Mouse (Mus musculus) liver, postnatal 0 days (tissue): Measurements from ENCODE around the gene Grm2. TPM values are rescaled to one million over a fixed set of nuclear protein-coding genes. Genes with fewer than 3 reads are reported as not detected.
"Not testable (repeated sequence)": the region's sequence is repeated elsewhere in the genome, so short reads cannot be mapped to it uniquely, and the experiment has no call there.

Source experiments
- ATAC-seq: fragments of 200-750 bp; cut with Nextera tagmentation; 2 replicates; pipeline ENCODE4 v1.8.0; 2017; ENCODE audit warnings: mild to moderate bottlenecking, moderate library complexity
- DNase-seq: peaks from one replicate; pipeline ENCODE4 v3.0.0-alpha.2; 2016
- H3K27ac ChIP-seq: fragments of 300-500 bp; sonication (generic); 2 replicates; pipeline ENCODE4 v1.5.1; 2014; ENCODE audit warnings: antibody characterized with exemption, moderate library complexity, mild to moderate bottlenecking, low read depth
- H3K27me3 ChIP-seq: fragments of 300-500 bp; sonication (generic); 2 replicates; pipeline ENCODE4 v1.6.1; 2014; ENCODE audit warnings: low read length, control low read depth, mixed read lengths; ENCODE audit not compliant: insufficient read depth
- H3K36me3 ChIP-seq: fragments of 300-500 bp; sonication (generic); replicated peaks from 2 replicates; pipeline ENCODE4 v1.6.1; 2014; ENCODE audit warnings: mild to moderate bottlenecking, control low read depth, low read length, moderate library complexity, mixed read lengths; ENCODE audit not compliant: insufficient read depth
- H3K4me1 ChIP-seq: fragments of 300-500 bp; sonication (generic); 2 replicates; pipeline ENCODE4 v1.6.1; 2014; ENCODE audit warnings: antibody characterized with exemption, mild to moderate bottlenecking, control low read depth; ENCODE audit not compliant: insufficient read depth
- H3K4me2 ChIP-seq: fragments of 300-500 bp; sonication (generic); 2 replicates; pipeline ENCODE4 v1.6.1; 2014; ENCODE audit warnings: low read depth, mild to moderate bottlenecking, low read length, moderate library complexity, mixed read lengths
- H3K4me3 ChIP-seq: fragments of 300-500 bp; sonication (generic); 2 replicates; pipeline ENCODE4 v1.5.1; 2014; ENCODE audit warnings: low read depth, low read length
- H3K9ac ChIP-seq: fragments of 300-500 bp; sonication (generic); replicated peaks from 2 replicates; pipeline ENCODE4 v1.6.1; 2014; ENCODE audit warnings: mild to moderate bottlenecking, moderate library complexity
- H3K9me3 ChIP-seq: fragments of 300-500 bp; sonication (generic); 2 replicates; pipeline ENCODE4 v1.6.1; 2016; ENCODE audit warnings: mild to moderate bottlenecking, control low read depth, low read length, mixed read lengths
- CTCF ChIP-seq: sonication (generic); IDR thresholded peaks from 2 replicates; pipeline ENCODE4 v1.5.1; 2016; ENCODE audit warnings: antibody characterized with exemption, low read depth
- EP300 ChIP-seq: IDR thresholded peaks from 2 replicates; pipeline ENCODE4 v1.6.1; 2016; ENCODE audit warnings: antibody characterized with exemption, low read depth, mild to moderate bottlenecking
- WGBS: fragments of 180-500 bp; shearing (Covaris S2); extraction: QIAGEN DNeasy Blood & Tissue Kit; methylation state at CpG from one replicate; pipeline ENCODE4 v1.1.7; 2014; ENCODE audit not compliant: insufficient replicate concordance; 5-methylcytosine and 5-hydroxymethylcytosine counted together
- polyA plus RNA-seq: library from polyadenylated mRNA; unstranded; fragments of >200 nt; fragmentation: Nextera tagmentation; extraction: Ambion mirVana; gene quantifications from 2 replicates; pipeline ENCODE4 v1.2.1, GENCODE M21; 2015

The Grm2 gene
- polyA plus RNA-seq, 1 experiment from 2014 or later = not detected

DNA sequence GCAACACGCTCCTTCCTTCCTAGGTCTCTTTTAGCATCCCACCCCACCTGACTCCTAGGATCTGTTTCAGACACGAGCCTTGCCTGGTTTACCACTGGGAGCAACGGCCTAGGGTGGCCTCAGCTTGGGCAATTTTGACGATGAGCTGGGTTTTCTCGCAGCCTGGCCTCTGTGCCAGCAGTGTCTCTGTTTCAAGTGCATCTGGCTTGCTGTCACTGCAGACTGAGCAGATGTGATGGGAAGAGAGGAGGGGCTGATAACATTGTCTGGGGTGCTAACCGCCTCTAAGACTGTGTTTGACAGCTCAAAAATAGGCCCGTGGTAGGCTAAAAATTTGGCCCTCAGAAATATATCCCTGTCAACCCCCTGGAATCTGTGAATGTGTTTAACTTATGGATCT is 60.0 kb downstream of the Grm2 start:
- ATAC-seq (no peak), DNase-seq (no peak)
- H3K27ac ChIP-seq = no peak overlapping the region
- H3K27me3 ChIP-seq = no peaks in the 10 kb centered on the region
- H3K4me1 ChIP-seq = no peaks in the 10 kb centered on the region
- TF ChIP-seq EP300 (no peak), CTCF (no peak)
- no peak overlapping the region for H3K4me3 ChIP-seq
- WGBS = 68% methylated on average over 7 of the region's 7 CpGs
- no peak overlapping the region for H3K9ac ChIP-seq
- H3K4me2 ChIP-seq = no peak overlapping the region
- no peaks in the 10 kb centered on the region for H3K9me3 ChIP-seq
- H3K36me3 ChIP-seq = no peaks in the 10 kb centered on the region

DNA sequence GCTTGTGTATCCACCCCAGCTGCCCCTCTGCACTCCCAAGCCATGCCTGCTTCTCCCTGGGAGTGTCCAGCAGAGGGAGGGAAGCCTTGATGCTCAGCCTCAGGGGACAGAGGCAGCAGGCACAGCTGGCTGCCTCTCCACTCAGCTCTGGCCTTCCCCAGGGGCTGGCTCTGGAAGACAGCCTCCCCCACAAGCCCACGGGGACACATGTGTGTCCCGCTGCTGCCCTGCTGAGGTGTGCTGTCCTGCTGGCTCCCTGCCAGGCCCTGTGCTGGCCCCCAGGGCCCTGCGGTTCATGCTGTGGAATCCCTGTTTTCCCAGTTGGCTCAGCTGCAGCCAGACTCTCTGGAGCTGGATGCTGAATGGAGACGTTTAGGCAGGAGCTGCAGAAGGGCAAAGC is 60.5 kb downstream of the Grm2 start:
- ATAC-seq, H3K27ac ChIP-seq, H3K9ac ChIP-seq, H3K4me1 ChIP-seq, H3K36me3 ChIP-seq, H3K9me3 ChIP-seq, H3K4me3 ChIP-seq, DNase-seq, H3K27me3 ChIP-seq, H3K4me2 ChIP-seq: not testable (repeated sequence)
- whole genome bisulfite sequencing = 40% methylated on average over 3 of the region's 4 CpGs

Other genes starting within 250 kb of the Grm2 start
- 483 and 486 TPM in 2 replicates for gene Rpl29, start 226.6 kb downstream of the Grm2 start, polyA plus RNA-seq
- gene Acy1, start 217.8 kb downstream of the Grm2 start, polyA plus RNA-seq = 30.4 and 38.7 TPM in 2 replicates
- 41.4 and 47.9 TPM in 2 replicates for gene Abhd14b, start 208.6 kb downstream of the Grm2 start, polyA plus RNA-seq
- 15.8 and 16.2 TPM in 2 replicates for gene Abhd14a, start 208.4 kb downstream of the Grm2 start, polyA plus RNA-seq
- 4.9 and 6.1 TPM in 2 replicates for gene Pcbp4, start 202.8 kb downstream of the Grm2 start, polyA plus RNA-seq
- not detected in 2 replicates for gene Gpr62, start 190.1 kb downstream of the Grm2 start, polyA plus RNA-seq
- 12.3 and 14.5 TPM in 2 replicates for gene Rrp9, start 180.1 kb downstream of the Grm2 start, polyA plus RNA-seq
- gene Parp3, start 179.1 kb downstream of the Grm2 start, polyA plus RNA-seq = 1.6 and 1.9 TPM in 2 replicates
- not detected in 2 replicates for gene Iqcf1, start 156.1 kb downstream of the Grm2 start, polyA plus RNA-seq
- not detected in 2 replicates for gene Iqcf5, start 141.5 kb downstream of the Grm2 start, polyA plus RNA-seq
- gene Iqcf3, start 94.5 kb downstream of the Grm2 start, polyA plus RNA-seq = not detected in 2 replicates
- gene Iqcf4, start 85.1 kb downstream of the Grm2 start, polyA plus RNA-seq = not detected in 2 replicates
- gene Iqcf6, start 29.5 kb downstream of the Grm2 start, polyA plus RNA-seq = not detected in 2 replicates
- gene Tex264, start 29.8 kb upstream of the Grm2 start, polyA plus RNA-seq = 25.6 and 33.1 TPM in 2 replicates
- gene Rad54l2, start 133.1 kb upstream of the Grm2 start, polyA plus RNA-seq = 1.2 and 1.7 TPM in 2 replicates
- gene Dcaf1, start 165.8 kb upstream of the Grm2 start, polyA plus RNA-seq = 3.1 and 5.0 TPM in 2 replicates
- 1.4 and 2.2 TPM in 2 replicates for gene Rbm15b, start 231.3 kb upstream of the Grm2 start, polyA plus RNA-seq
- 104 and 139 TPM in 2 replicates for gene Manf, start 235.9 kb upstream of the Grm2 start, polyA plus RNA-seq